Mouse (Mus musculus) limb, embryonic 14.5 days (tissue): ENCODE data around the gene Crabp1. TPM values are rescaled to one million over a fixed set of nuclear protein-coding genes. Genes with fewer than 3 reads are reported as not detected.

Experiments used
- ATAC-seq: fragments of 200-750 bp; cut with Nextera tagmentation; 2 replicates; pipeline ENCODE4 v1.8.0; 2017; ENCODE audit warnings: low read depth, moderate number of reproducible peaks, moderate TSS enrichment; ENCODE audit not compliant: low FRiP score
- DNase-seq: peaks from one replicate; pipeline ENCODE4 v3.0.0-alpha.2; 2015; ENCODE audit warnings: low spot score
- H3K27ac ChIP-seq: fragments of 300-500 bp; sonication (generic); replicated peaks from 2 replicates; pipeline ENCODE4 v1.5.1; 2014; ENCODE audit warnings: low read depth, mild to moderate bottlenecking, low read length, moderate library complexity, mixed read lengths
- H3K27me3 ChIP-seq: fragments of 300-500 bp; sonication (generic); 2 replicates; pipeline ENCODE4 v1.6.1; 2014; ENCODE audit warnings: low read length, mixed read lengths; ENCODE audit not compliant: control insufficient read depth, insufficient read depth
- H3K36me3 ChIP-seq: fragments of 300-500 bp; sonication (generic); 2 replicates; pipeline ENCODE4 v1.6.1; 2014; ENCODE audit warnings: mild to moderate bottlenecking, low read length, moderate library complexity, mixed read lengths; ENCODE audit not compliant: control insufficient read depth, insufficient read depth
- H3K4me1 ChIP-seq: fragments of 300-500 bp; sonication (generic); 2 replicates; pipeline ENCODE4 v1.6.1; 2014; ENCODE audit warnings: antibody characterized with exemption, low read length, mixed read lengths; ENCODE audit not compliant: control insufficient read depth, insufficient read depth
- H3K4me2 ChIP-seq: fragments of 300-500 bp; sonication (generic); replicated peaks from 2 replicates; pipeline ENCODE4 v1.6.1; 2014; ENCODE audit warnings: low read depth, mild to moderate bottlenecking, low read length, moderate library complexity; ENCODE audit not compliant: severe bottlenecking
- H3K4me3 ChIP-seq: fragments of 300-500 bp; sonication (generic); replicated peaks from 2 replicates; pipeline ENCODE4 v1.5.1; 2014; ENCODE audit warnings: low read length
- H3K9ac ChIP-seq: fragments of 300-500 bp; sonication (generic); 2 replicates; pipeline ENCODE4 v1.6.1; 2014; ENCODE audit warnings: mild to moderate bottlenecking, low read depth, low read length, moderate library complexity; ENCODE audit not compliant: severe bottlenecking
- H3K9me3 ChIP-seq: fragments of 300-500 bp; sonication (generic); 2 replicates; pipeline ENCODE4 v1.6.1; 2016; ENCODE audit warnings: low read length; ENCODE audit not compliant: control insufficient read depth
- POLR2A ChIP-seq: fragments of 200-500 bp; IDR thresholded peaks from 2 replicates; pipeline ENCODE4 v1.8.0; 2012; ENCODE audit warnings: inconsistent platforms, mild to moderate bottlenecking, moderate library complexity, borderline replicate concordance; ENCODE audit not compliant: insufficient read depth, insufficient read length; ENCODE audit errors: extremely low read depth
- WGBS: fragments of 180-500 bp; shearing (Covaris S2); extraction: QIAGEN DNeasy Blood & Tissue Kit; methylation state at CpG from one replicate; pipeline ENCODE4 v1.1.7; 2014; 5-methylcytosine and 5-hydroxymethylcytosine counted together
- polyA plus RNA-seq, 2 experiments: library from polyadenylated mRNA; depleted of rRNA in 1 of 2; stranded (reverse) in 1 of 2; unstranded in 1 of 2; fragments of >200 nt; fragmentation: Nextera tagmentation in 1 of 2; extraction: Ambion mirVana in 1 of 2; gene quantifications; 2 replicates each; pipeline versions ENCODE4 v1.2.1 to v1.2.3; 2012 to 2014

Crabp1 gene
- polyA plus RNA-seq, 2 experiments, result 755 to 800 TPM

- no peak overlapping the region for H3K4me2 ChIP-seq
- H3K27me3 ChIP-seq, result no peaks in the 10 kb centered on the region
- H3K9me3 ChIP-seq, result no peaks in the 10 kb centered on the region
- 19% methylated on average over 6 of the region's 6 CpGs for WGBS
- peak overlapping the region; percentile 62 for H3K27ac ChIP-seq
- ATAC-seq (peak; percentile 78), DNase-seq (peak; percentile 84)
- no peaks in the 10 kb centered on the region for H3K36me3 ChIP-seq
- no peak overlapping the region for H3K9ac ChIP-seq
- H3K4me3 ChIP-seq, result no peak overlapping the region
- no peak for TF ChIP-seq POLR2A
- peaks cover 51% of the 10 kb centered on the region for H3K4me1 ChIP-seq
Observed at GRCm38 (mm10) chr9:54802749-54803679, 38.5 kb downstream of the Crabp1 start.

- no peaks in the 10 kb centered on the region for H3K9me3 ChIP-seq
- WGBS, result 70% methylated on average over 5 of the region's 5 CpGs
- no peak for DNase-seq
- no peak overlapping the region for H3K27ac ChIP-seq
- no peaks in the 10 kb centered on the region for H3K36me3 ChIP-seq
- TF ChIP-seq POLR2A, result no peak
- no peaks in the 10 kb centered on the region for H3K27me3 ChIP-seq
- no peak overlapping the region for H3K9ac ChIP-seq
- H3K4me2 ChIP-seq, result no peak overlapping the region
- no peak for ATAC-seq
- no peak overlapping the region for H3K4me3 ChIP-seq
- peaks cover 48% of the 10 kb centered on the region for H3K4me1 ChIP-seq
Observed at GRCm38 (mm10) chr9:54804351-54804750, 39.8 kb downstream of the Crabp1 start.

- Histone ChIP-seq H3K9me3 (no peaks in the 10 kb centered on the region), H3K4me2 (no peak overlapping the region), H3K27ac (no peak overlapping the region), H3K27me3 (no peaks in the 10 kb centered on the region), H3K4me3 (no peak overlapping the region), H3K4me1 (peaks cover 14% of the 10 kb centered on the region), H3K36me3 (no peaks in the 10 kb centered on the region), H3K9ac (no peak overlapping the region; the same call in 1 of the 2 replicates)
- 22% methylated on average over 4 of the region's 4 CpGs for WGBS
- ATAC-seq (no peak), DNase-seq (no peak)
- no peak for TF ChIP-seq POLR2A
Observed at GRCm38 (mm10) chr9:54807761-54808160, 43.2 kb downstream of the Crabp1 start.

- Histone ChIP-seq H3K9me3 (no peaks in the 10 kb centered on the region), H3K9ac (no peak overlapping the region), H3K4me2 (no peak overlapping the region), H3K27ac (no peak overlapping the region), H3K4me1 (no peaks in the 10 kb centered on the region), H3K4me3 (no peak overlapping the region), H3K36me3 (no peaks in the 10 kb centered on the region), H3K27me3 (no peaks in the 10 kb centered on the region)
- TF ChIP-seq POLR2A, result no peak
- no peak for ATAC-seq
- no peak for DNase-seq
- 37% methylated on average over 4 of the region's 4 CpGs for WGBS
Observed at GRCm38 (mm10) chr9:54809953-54810352, 45.4 kb downstream of the Crabp1 start.

GRCm38 (mm10) chr9:54816508-54817201 lies 52.1 kb downstream of the Crabp1 start:
- H3K4me1 ChIP-seq, result peaks cover 14% of the 10 kb centered on the region
- 32% methylated on average over 10 of the region's 10 CpGs for WGBS
- TF ChIP-seq POLR2A, result no peak
- H3K9ac ChIP-seq, result no peak overlapping the region
- no peak overlapping the region for H3K4me2 ChIP-seq
- H3K27ac ChIP-seq, result no peak overlapping the region
- no peaks in the 10 kb centered on the region for H3K36me3 ChIP-seq
- no peak overlapping the region for H3K4me3 ChIP-seq
- DNase-seq (no peak), ATAC-seq (no peak; the same call in 1 of the 2 replicates)
- H3K27me3 ChIP-seq, result no peaks in the 10 kb centered on the region
- H3K9me3 ChIP-seq, result no peaks in the 10 kb centered on the region
